21 mouse cellular contexts compared by ENCODE assay signal in genomic region chr2:129960364-129960763, GRCm38 (mm10). TPM values are rescaled to one million over a fixed set of nuclear protein-coding genes. Genes with fewer than 3 reads are reported as not detected.
DNase-seq lines count a peak whose midpoint lies in the region; ATAC-seq and TF ChIP-seq lines count a peak whose summit lies in the region.
"Had no signal": no experiment of that assay in that cellular context is flagged by ENCODE, and none has a peak within 500 bp of the region (broad histone marks: within the 10 kb centered on the region; RNA-seq: fewer than 3 reads in every experiment).

No protein-coding gene starts in this region.

- no peaks in the 10 kb centered on the region for H3K4me1 ChIP-seq in liver, postnatal 0 days (ENCODE audit: insufficient read depth)
- H3K4me1 ChIP-seq in heart, adult 2 months (ENCODE audit: control insufficient read depth, insufficient read depth, low read length): no peaks in the 10 kb centered on the region
- H3K4me1 ChIP-seq: liver, embryonic 12.5 days had no signal

- no peak for TF ChIP-seq POLR2A in myocyte (IDR thresholded peaks at IDR 0.05; ENCODE audit: insufficient read length, low read depth)
- no peak for TF ChIP-seq POLR2A in heart, adult 2 months (IDR thresholded peaks at IDR 0.05; ENCODE audit: insufficient read depth, low read depth, low read length)

- TF ChIP-seq CTCF in liver, postnatal 0 days (IDR thresholded peaks at IDR 0.05; ENCODE audit: low read depth): no peak
- no peak for TF ChIP-seq CTCF in layer of hippocampus, adult 2 months (conservative IDR thresholded peaks at IDR 0.05)
- TF ChIP-seq CTCF in heart, adult 2 months (IDR thresholded peaks at IDR 0.05): no peak

- peak; percentile 6 for DNase-seq in liver
- no peak for DNase-seq in liver, postnatal 0 days
- peak in 1 of 2 experiments; percentile 26 for DNase-seq in layer of hippocampus, adult 2 months (ENCODE audit: low spot score in 2 of 2)
- no peak for DNase-seq in heart, adult 2 months
- no peak for DNase-seq in frontal cortex, postnatal 36 days (ENCODE audit: low spot score in 2 of 2)
- DNase-seq: adrenal gland, postnatal 36 days; cerebellum, adult 9-11 months; embryo, embryonic 11 days; forebrain, postnatal 0 days; thymus, postnatal 14 days had no signal

- no peak for TF ChIP-seq EP300 in liver, postnatal 0 days (IDR thresholded peaks at IDR 0.05; ENCODE audit: low read depth)
- TF ChIP-seq EP300 in heart, adult 2 months (IDR thresholded peaks at IDR 0.05; ENCODE audit: insufficient read depth, low read depth, low read length): no peak

- no peak overlapping the region for H3K4me3 ChIP-seq in liver, postnatal 0 days (ENCODE audit: low read depth, low read length)
- H3K4me3 ChIP-seq in layer of hippocampus, adult 2 months: no peak overlapping the region
- H3K4me3 ChIP-seq in myocyte: no peak overlapping the region
- H3K4me3 ChIP-seq in heart, adult 2 months: no peak overlapping the region
- H3K4me3 ChIP-seq: erythroblast, embryonic 14.5 days; heart, embryonic 13.5 days; hindbrain, embryonic 10.5 days; liver, embryonic 12.5 days had no signal

- H3K27me3 ChIP-seq in liver, postnatal 0 days (ENCODE audit: insufficient read depth, low read length): no peaks in the 10 kb centered on the region
- H3K27me3 ChIP-seq in myocyte (ENCODE audit: control insufficient read depth, insufficient read depth, insufficient read length): peaks cover 42% of the 10 kb centered on the region
- H3K27me3 ChIP-seq in heart, adult 2 months (ENCODE audit: control insufficient read depth, insufficient read depth, low read length): no peaks in the 10 kb centered on the region
- H3K27me3 ChIP-seq: heart, embryonic 13.5 days; liver, embryonic 12.5 days had no signal

- no peaks in the 10 kb centered on the region for H3K9me3 ChIP-seq in liver, postnatal 0 days (ENCODE audit: low read length)
- H3K9me3 ChIP-seq: heart, embryonic 13.5 days; hindbrain, embryonic 10.5 days; liver, embryonic 12.5 days had no signal

- no peaks in the 10 kb centered on the region for H3K79me2 ChIP-seq in myocyte (ENCODE audit: control insufficient read depth, insufficient read depth)
- H3K79me2 ChIP-seq in heart, adult 2 months (replicated peaks; ENCODE audit: control insufficient read depth, insufficient read depth, low read length): no peaks in the 10 kb centered on the region

- no peak for ATAC-seq in liver, postnatal 0 days
- peak; percentile 99 for ATAC-seq in common myeloid progenitor, adult 5-6 weeks (replicated peaks; ENCODE audit: low read depth, poor library complexity, severe bottlenecking)
- ATAC-seq: forebrain, postnatal 0 days; liver, embryonic 12.5 days had no signal

- 26% methylated on average over 4 of the region's 4 CpGs for WGBS in liver, postnatal 0 days (ENCODE audit: insufficient replicate concordance)
- 92% methylated on average over 4 of the region's 4 CpGs for WGBS in heart, adult 2 months

- no peak overlapping the region for H3ac ChIP-seq in myocyte (ENCODE audit: control insufficient read depth, insufficient read length)

- no peak overlapping the region for H3K4me2 ChIP-seq in liver, postnatal 0 days (ENCODE audit: low read depth, low read length)
- no peak overlapping the region for H3K4me2 ChIP-seq in myocyte (ENCODE audit: low read depth)
- H3K4me2 ChIP-seq: heart, embryonic 13.5 days; liver, embryonic 12.5 days had no signal

- H3K36me3 ChIP-seq in liver, postnatal 0 days (replicated peaks; ENCODE audit: insufficient read depth, low read length): no peaks in the 10 kb centered on the region
- H3K36me3 ChIP-seq in myocyte (ENCODE audit: control insufficient read depth, insufficient read depth): no peaks in the 10 kb centered on the region
- no peaks in the 10 kb centered on the region for H3K36me3 ChIP-seq in heart, adult 2 months (ENCODE audit: control insufficient read depth, insufficient read depth, low read length)
- H3K36me3 ChIP-seq: heart, embryonic 13.5 days; hindbrain, embryonic 10.5 days; liver, embryonic 12.5 days had no signal

- H3K9ac ChIP-seq in liver, postnatal 0 days (replicated peaks): no peak overlapping the region
- H3K9ac ChIP-seq in heart, adult 2 months (ENCODE audit: low read depth, low read length): no peak overlapping the region
- H3K9ac ChIP-seq: forebrain, postnatal 0 days; heart, embryonic 13.5 days; liver, embryonic 12.5 days had no signal

- intact Hi-C loops in heart, adult 2 months (cut with DNase I): no loop called here

- H3K27ac ChIP-seq in liver, postnatal 0 days (ENCODE audit: low read depth): no peak overlapping the region
- peak overlapping the region; percentile 39; the same call in 1 of the 2 replicates for H3K27ac ChIP-seq in layer of hippocampus, adult 2 months
- no peak overlapping the region for H3K27ac ChIP-seq in heart, adult 2 months
- H3K27ac ChIP-seq: heart, embryonic 13.5 days; hindbrain, embryonic 10.5 days; liver, embryonic 12.5 days had no signal

TF ChIP-seq in myocyte, 11 proteins besides CTCF, POLR2A, EP300 and RAD21:
- TF ChIP-seq MYOG (IDR thresholded peaks at IDR 0.05; ENCODE audit: control insufficient read depth in 1 of 3, insufficient read depth in 1 of 3, insufficient read length in 2 of 3, low read depth in 2 of 3): peak in 2 of 3 experiments; percentile 16 to 69
- TF ChIP-seq MYOD1 (IDR thresholded peaks at IDR 0.05; ENCODE audit: control insufficient read depth in 1 of 3, insufficient read length in 2 of 3, low read depth in 2 of 3): peak in 2 of 3 experiments; percentile 71 to 83
- no peak for TF ChIP-seq MAX (IDR thresholded peaks at IDR 0.05; ENCODE audit: low read depth)
- no peak for TF ChIP-seq SRF (IDR thresholded peaks at IDR 0.05; ENCODE audit: control insufficient read depth, insufficient read length, low read depth)
- TF ChIP-seq TCF3 (IDR thresholded peaks at IDR 0.05; ENCODE audit: insufficient read length, low read depth): no peak
- no peak for TF ChIP-seq POLR2AphosphoS2 (IDR thresholded peaks at IDR 0.05; ENCODE audit: insufficient read length, low read depth)
- TF ChIP-seq USF1 (IDR thresholded peaks at IDR 0.05; ENCODE audit: low read depth): no peak
- TF ChIP-seq CEBPB (IDR thresholded peaks at IDR 0.05; ENCODE audit: insufficient read depth, poor library complexity, severe bottlenecking): no peak

RNA-seq across cellular contexts. Expression of gene Tgm3, which starts 51.8 kb away (rescaled TPM):
- not detected in 2 replicates for polyA plus RNA-seq in liver, postnatal 0 days (2015; fragmentation: Nextera tagmentation; extraction: Ambion mirVana)
- 0.05 TPM in 1 of 2 replicates, not detected in the other for total RNA-seq in common myeloid progenitor, adult 5-6 weeks (2017)
- under 1 TPM; 0.20 to 0.23 TPM for total RNA-seq in layer of hippocampus, adult 2 months (2021)
- not detected for polyA plus RNA-seq in myocyte (2012; fragmentation: generic; extraction: Trizol)
- total RNA-seq in heart, adult 2 months (2021): not detected
- polyA plus RNA-seq in heart, adult 2 months (2012; rRNA removed): 0.06 and 0.08 TPM in 2 replicates
- total RNA-seq: gastrocnemius, adult 8-10 months; megakaryocyte-erythroid progenitor cell, adult 5-6 weeks had no signal
- polyA plus RNA-seq: erythroblast, embryonic 14.5 days; heart, embryonic 13.5 days; hindbrain, embryonic 10.5 days; intestine, embryonic 14.5 days; liver, embryonic 12.5 days; lung, embryonic 16.5 days; small intestine, adult 2 months had no signal
